Mouse (Mus musculus): ENCODE results near the gene Znhit2. TPM values are rescaled to one million over a fixed set of nuclear protein-coding genes. Genes with fewer than 3 reads are reported as not detected.
"Not testable (repeated sequence)": the region's sequence is repeated elsewhere in the genome, so short reads cannot be mapped to it uniquely, and the experiment has no call there.

The Znhit2 gene
- polyA plus RNA-seq, 1 experiment from 2014 or later = 33.0 TPM

DNA sequence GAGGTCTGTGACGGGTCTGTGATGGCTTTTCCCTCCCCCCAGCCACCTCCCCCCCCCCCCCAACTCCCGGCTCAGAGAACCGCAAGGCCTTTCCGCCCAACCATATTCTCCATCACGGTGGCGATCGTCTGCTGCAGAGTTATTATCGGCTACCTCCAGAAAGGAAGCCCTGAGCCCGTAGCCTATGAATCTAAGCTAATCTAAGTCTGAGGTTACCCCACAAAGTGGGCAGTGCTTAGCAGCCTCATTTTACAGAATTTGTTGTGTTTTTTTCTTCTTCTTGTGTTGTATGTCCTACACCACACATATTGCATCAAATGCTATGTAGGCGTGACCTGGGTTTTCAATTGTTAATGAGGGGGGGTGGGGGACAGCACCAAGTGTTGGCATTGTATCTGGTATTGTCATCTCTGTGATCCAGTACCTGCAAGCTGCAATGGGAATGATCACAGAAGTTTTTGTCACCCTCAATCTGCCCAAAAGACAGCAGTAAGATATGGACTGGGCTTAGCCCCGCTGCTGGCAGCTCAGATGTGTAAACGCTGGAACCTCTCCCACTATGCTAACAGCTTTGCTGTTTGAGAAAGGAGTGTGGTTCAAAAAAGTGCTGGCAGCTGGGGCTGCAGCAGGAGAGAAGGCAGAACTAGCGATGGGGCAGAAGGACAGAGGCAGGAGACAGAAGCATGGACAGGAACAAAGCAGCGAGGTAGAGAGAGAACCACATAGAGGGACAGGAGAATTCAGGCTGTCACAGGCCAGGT lies 30.3 kb upstream of the Znhit2 start:
- Histone ChIP-seq H3K4me1 (no peaks in the 10 kb centered on the region), H3K9ac (no peak overlapping the region), H3K27ac (no peak overlapping the region), H3K36me3 (no peaks in the 10 kb centered on the region), H3K9me3 (no peaks in the 10 kb centered on the region), H3K4me2 (no peak overlapping the region), H3K27me3 (no peaks in the 10 kb centered on the region), H3K4me3 (no peak overlapping the region)
- ATAC-seq (ENCODE audit: insufficient number of reproducible peaks, low FRiP score, low TSS enrichment, low read depth) = no peak
- 68% methylated on average over 14 of the region's 14 CpGs for WGBS

DNA sequence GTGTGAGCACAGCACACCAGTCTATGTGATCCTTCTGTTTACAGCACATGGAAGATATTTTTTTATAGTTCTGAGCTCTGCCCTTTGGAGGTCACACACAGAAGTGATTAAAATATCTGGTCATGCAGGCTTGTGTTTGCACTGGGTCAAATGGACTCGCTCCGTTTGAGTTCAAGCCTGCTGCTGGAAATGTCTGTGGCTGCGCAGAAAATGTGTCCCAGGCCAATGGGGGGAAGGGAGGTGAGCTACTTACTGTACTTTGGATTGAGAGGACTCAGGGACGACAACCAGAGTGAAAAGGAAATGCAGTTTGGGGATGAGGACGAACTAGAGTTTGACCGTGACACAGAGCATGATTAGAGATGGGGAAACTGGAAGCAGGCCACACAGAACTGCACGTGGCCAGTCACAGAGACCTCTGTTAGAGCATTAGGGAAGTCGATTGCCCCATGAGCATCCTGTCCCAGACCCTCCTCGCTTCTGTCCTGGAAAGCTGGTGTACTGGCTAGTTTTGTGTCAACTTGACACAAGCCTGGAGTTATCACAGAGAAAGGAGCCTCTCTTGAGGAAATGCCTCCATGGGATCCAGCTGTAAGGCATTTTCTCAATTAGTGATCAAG lies 24.9 kb upstream of the Znhit2 start:
- H3K9ac ChIP-seq = no peak overlapping the region
- H3K36me3 ChIP-seq = no peaks in the 10 kb centered on the region
- no peaks in the 10 kb centered on the region for H3K9me3 ChIP-seq
- H3K4me1 ChIP-seq = no peaks in the 10 kb centered on the region
- ATAC-seq (ENCODE audit: insufficient number of reproducible peaks, low FRiP score, low TSS enrichment, low read depth) = no peak
- H3K4me3 ChIP-seq = no peak overlapping the region
- no peaks in the 10 kb centered on the region for H3K27me3 ChIP-seq
- H3K4me2 ChIP-seq = no peak overlapping the region
- H3K27ac ChIP-seq = no peak overlapping the region
- 68% methylated on average over 9 of the region's 9 CpGs for WGBS

DNA sequence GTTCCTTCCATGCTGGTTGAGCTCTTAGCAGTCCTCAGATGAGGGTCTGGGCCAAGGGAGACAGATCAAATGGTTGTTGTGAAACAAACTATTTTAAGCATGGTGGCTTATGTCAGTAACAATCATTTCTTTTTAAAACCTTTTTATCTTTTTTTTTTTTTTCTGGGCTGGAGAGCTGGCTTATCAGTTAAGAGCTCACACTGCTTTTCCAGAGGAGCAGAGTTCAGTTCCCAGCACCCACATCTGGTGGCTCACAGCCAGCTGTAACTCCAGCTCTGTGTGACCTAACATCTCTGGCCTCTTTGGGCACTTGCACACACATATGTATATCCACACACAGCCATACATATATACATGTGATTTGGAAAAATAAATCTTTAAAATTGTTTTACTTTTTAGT lies 23.3 kb upstream of the Znhit2 start:
- Histone ChIP-seq H3K27ac (no peak overlapping the region), H3K9me3 (no peaks in the 10 kb centered on the region), H3K4me2 (no peak overlapping the region), H3K27me3 (no peaks in the 10 kb centered on the region), H3K9ac (no peak overlapping the region), H3K4me3 (no peak overlapping the region), H3K36me3 (no peaks in the 10 kb centered on the region), H3K4me1 (no peaks in the 10 kb centered on the region)
- no peak for ATAC-seq (ENCODE audit: insufficient number of reproducible peaks, low FRiP score, low TSS enrichment, low read depth)

DNA sequence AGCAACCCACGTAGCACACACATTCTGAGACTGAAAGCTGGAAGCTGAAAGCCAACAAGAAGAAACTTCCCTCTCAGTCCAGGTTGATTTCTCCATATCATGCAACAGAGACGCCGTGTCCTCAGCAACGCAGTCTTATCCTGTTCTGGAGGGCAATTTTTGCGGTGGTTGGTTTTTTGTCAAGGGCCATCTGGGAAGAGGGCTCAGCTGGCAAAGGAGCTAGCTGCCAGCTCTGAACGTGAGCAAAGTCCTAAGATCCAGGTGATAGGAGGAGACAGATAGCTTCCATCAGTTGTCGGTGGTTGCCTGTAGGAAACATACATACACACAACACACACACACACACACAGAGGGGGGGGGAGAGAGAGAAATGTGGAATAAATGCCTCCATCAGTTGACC lies 22.7 kb upstream of the Znhit2 start:
- Histone ChIP-seq H3K9ac (no peak overlapping the region), H3K36me3 (no peaks in the 10 kb centered on the region), H3K4me1 (no peaks in the 10 kb centered on the region), H3K4me3 (no peak overlapping the region), H3K9me3 (no peaks in the 10 kb centered on the region), H3K4me2 (no peak overlapping the region), H3K27me3 (no peaks in the 10 kb centered on the region), H3K27ac (no peak overlapping the region)
- no peak for ATAC-seq (ENCODE audit: insufficient number of reproducible peaks, low FRiP score, low TSS enrichment, low read depth)
- WGBS = 74% methylated on average over 7 of the region's 7 CpGs

DNA sequence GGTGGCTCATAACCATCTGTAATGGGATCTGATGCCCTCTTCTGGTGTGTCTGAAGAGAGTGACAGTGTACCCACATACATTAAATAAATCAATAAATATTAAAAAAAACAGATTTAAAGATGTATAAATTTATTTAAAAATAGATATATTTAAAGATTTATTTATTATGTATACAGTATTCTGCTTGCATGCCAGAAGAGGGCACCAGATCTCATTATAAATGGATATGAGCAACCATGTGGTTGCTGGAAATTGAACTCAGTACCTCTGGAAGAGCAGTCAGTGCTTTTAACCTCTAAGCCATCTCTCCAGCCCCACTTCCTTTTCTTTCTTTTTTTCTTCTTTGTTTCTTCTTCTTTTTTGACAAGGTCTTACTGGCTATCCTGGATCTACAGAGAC lies 21.0 kb upstream of the Znhit2 start:
- Histone ChIP-seq H3K4me2 (no peak overlapping the region), H3K27me3 (no peaks in the 10 kb centered on the region), H3K9me3 (no peaks in the 10 kb centered on the region), H3K36me3 (no peaks in the 10 kb centered on the region), H3K9ac (no peak overlapping the region), H3K4me1 (peaks cover under 1% of the 10 kb centered on the region; the same call in 1 of the 2 replicates), H3K27ac (no peak overlapping the region), H3K4me3 (no peak overlapping the region)
- ATAC-seq (ENCODE audit: insufficient number of reproducible peaks, low FRiP score, low TSS enrichment, low read depth) = no peak

DNA sequence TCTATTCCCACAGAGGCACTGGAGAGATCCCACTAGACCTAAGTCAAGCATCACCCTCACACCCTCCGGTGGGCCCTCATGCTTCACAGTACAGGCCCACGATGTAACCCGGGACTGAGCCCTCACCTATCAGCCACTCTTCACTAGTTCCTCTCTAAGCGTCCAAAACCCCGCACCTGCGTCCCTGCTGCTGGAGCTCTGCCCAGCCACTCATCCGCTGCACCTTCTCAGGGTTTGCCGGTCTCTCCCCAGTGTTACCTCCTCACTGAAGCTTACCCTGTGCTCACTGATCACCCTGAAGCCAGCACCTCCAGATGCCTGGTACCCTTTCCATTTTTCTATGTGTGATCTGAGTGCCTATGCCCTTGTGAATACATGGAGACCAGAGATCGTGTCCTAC lies 18.7 kb upstream of the Znhit2 start:
- no peak overlapping the region for H3K4me2 ChIP-seq
- no peaks in the 10 kb centered on the region for H3K27me3 ChIP-seq
- H3K9ac ChIP-seq = no peak overlapping the region
- H3K27ac ChIP-seq = no peak overlapping the region; the same call in 1 of the 2 replicates
- WGBS = 79% methylated on average over 9 of the region's 9 CpGs
- no peak for ATAC-seq (ENCODE audit: insufficient number of reproducible peaks, low FRiP score, low TSS enrichment, low read depth)
- peaks cover 6% of the 10 kb centered on the region for H3K4me1 ChIP-seq
- H3K36me3 ChIP-seq = no peaks in the 10 kb centered on the region
- H3K4me3 ChIP-seq = no peak overlapping the region
- H3K9me3 ChIP-seq = no peaks in the 10 kb centered on the region

DNA sequence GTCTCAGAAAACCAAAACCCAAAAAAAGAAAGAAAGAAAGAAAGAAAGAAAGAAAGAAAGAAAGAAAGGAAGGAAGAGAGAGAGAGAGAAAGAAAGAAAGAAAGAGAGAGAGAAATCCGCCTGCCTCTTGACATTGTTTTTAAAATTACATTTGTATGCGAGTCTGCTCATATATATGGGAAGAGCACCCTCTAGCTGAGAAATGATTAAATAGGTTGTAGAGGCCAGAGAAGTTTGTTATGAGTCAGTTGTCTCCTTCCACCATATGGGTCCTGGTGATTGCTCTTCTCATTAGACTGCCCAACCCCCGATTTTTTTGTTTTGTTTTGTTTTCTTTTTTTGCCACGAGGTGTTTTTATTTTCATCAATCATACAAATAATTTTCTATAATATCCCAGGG lies 16.9 kb upstream of the Znhit2 start:
- Histone ChIP-seq H3K4me1 (peaks cover 23% of the 10 kb centered on the region), H3K36me3 (peaks cover 14% of the 10 kb centered on the region)
- H3K4me2 ChIP-seq; H3K4me3 ChIP-seq; H3K27me3 ChIP-seq; H3K27ac ChIP-seq; ATAC-seq (ENCODE audit: insufficient number of reproducible peaks, low FRiP score, low TSS enrichment, low read depth); H3K9me3 ChIP-seq; H3K9ac ChIP-seq: not testable (repeated sequence)
- 49% methylated on average over 4 of the region's 4 CpGs for WGBS

DNA sequence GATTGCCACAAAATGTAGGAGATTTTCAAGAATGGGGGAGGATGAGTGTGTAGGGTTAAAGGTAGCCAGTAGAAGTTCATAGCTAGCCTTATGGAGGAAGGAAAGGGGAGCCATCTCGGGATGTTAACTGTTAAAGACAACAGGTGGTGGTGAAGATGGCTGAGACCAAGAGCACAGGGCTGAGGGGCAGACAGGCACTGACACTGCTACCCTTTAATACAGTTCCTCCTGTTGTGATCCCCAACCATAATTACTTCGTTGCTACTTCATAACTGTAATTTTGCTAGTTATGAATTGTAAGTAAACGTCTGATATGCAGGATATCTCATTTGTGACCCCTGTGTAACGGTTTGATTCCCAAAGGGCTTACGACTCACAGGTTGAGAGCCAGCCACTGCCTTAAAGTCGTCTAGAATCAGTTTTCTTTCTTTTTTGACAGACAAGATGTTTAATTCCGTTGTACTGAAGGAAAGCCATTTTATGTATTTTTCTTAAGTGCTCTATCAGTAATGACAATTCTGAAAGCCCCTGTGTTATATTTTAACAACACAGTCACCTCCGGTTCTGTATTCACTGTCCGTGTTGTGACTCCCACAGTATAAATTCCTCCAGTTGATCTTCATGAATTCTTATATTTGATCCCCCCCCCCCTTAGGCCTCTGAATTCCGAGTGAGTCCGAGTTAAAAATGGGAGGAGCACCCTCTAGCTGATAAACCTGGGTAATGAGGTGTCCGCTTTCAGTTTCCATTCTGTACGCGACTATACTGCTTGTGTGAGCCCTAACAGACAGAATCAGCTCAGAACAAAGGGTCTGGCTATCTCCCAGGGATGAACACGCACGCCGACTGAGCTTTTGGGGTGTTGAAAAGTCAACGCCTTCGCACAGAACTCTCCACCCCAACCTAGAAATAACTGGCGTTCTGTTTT lies 15.4 kb upstream of the Znhit2 start:
- Histone ChIP-seq H3K4me3 (peak overlapping the region; percentile 97), H3K4me1 (peaks cover 23% of the 10 kb centered on the region), H3K36me3 (peaks cover 30% of the 10 kb centered on the region), H3K27ac (peak overlapping the region; percentile 99), H3K9ac (peak overlapping the region; percentile 82), H3K9me3 (no peaks in the 10 kb centered on the region), H3K4me2 (peak overlapping the region; percentile 81), H3K27me3 (no peaks in the 10 kb centered on the region)
- no peak for ATAC-seq (ENCODE audit: insufficient number of reproducible peaks, low FRiP score, low TSS enrichment, low read depth)
- WGBS = 15% methylated on average over 20 of the region's 20 CpGs

DNA sequence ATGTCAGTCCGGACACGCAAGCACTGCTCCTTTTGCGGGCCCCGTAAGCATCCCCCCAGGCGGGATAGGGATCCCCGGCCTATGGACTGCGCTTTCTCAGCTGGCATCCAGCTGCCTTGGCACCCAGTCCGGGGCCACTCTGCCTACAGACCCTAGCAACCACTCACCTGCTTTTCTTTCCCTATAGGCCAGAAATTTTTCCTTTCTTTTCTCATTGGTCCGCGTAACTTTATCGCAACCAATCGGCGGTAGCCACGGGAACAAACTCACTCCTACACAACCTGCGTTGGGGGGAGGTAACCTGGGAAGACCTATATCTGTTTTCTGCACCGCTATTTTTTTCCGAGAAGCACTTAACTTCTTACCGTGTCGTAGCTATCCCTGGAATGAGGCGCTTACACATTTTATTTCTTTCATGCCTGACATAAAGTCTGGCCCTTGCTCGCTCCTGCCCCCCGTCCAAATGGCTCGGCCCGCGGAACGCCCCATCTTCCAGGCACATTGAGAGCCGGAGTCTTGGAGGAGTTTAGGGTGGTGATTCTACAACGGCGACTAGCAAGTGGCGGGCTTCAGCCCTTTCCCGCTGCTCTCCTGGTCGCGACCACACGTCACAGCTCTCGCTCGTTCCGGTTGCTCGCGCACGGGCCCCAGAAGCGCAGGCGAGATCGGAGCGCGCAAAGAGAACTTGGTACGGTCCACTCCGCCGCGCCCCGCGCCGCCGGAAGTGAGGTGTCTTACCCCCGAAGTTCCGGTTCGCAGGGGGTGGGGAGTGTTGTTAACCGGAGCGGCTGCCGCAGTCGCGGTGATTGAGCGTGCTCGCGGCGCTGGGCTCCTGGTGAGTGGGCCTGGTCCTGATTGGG lies 14.5 kb upstream of the Znhit2 start, which contains the start of gene Syvn1:
TSS of gene Syvn1 (plus strand) at position 283 of the 860 bp plus-strand sequence.
- H3K9me3 ChIP-seq = no peaks in the 10 kb centered on the region
- peak within 1 kb of the TSS; percentile 97 for H3K4me3 ChIP-seq
- peak within 1 kb of the TSS; percentile 82 for H3K9ac ChIP-seq
- peaks cover 39% of the 10 kb centered on the region for H3K36me3 ChIP-seq
- peaks cover 23% of the 10 kb centered on the region for H3K4me1 ChIP-seq
- H3K4me2 ChIP-seq = peak within 1 kb of the TSS; percentile 81
- ATAC-seq (ENCODE audit: insufficient number of reproducible peaks, low FRiP score, low TSS enrichment, low read depth) = peak; percentile 90
- peak within 1 kb of the TSS; percentile 99 for H3K27ac ChIP-seq
- H3K27me3 ChIP-seq = no peaks in the 10 kb centered on the region
- WGBS = under 1% methylated on average over 65 of the region's 65 CpGs

DNA sequence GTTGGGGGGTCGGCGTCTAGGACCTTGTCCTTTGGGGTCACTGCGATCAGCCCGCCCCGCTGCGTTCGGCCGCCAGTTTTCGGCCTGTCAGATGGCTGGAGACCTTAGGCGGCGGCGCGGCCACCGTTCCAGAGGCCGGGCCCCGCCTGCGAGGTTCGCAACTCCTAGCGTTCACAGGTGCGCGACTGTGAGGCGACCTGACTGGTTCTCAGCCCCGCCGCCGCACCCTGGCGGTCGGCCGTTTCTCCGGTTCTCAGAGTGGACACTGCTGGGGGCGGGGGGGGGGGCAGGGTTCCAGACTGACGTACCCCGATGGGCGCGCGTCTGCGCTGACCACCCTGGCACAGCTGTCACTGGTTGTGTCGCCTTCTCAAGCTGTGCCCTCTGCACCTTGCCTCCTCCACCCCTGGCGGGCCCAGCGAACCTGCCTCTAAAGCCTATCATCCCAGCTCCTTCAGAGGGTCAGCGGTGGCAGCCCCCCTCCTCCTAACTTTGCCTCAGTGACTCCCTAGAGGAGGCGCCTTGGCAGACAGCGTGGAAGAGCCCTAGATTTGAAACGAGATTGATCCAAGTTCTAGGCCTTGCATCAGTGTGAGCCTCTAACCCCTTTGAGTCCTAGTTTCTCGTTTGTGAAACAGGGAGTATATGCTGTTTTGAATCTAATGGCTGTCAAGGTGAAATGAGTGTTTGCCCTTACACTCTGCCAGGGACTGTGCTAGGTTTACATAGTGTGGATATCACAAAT lies 13.7 kb upstream of the Znhit2 start:
- Histone ChIP-seq H3K9me3 (no peaks in the 10 kb centered on the region), H3K9ac (peak overlapping the region; percentile 82), H3K27me3 (no peaks in the 10 kb centered on the region), H3K27ac (peak overlapping the region; percentile 99), H3K4me2 (peak overlapping the region; percentile 81), H3K4me1 (peaks cover 23% of the 10 kb centered on the region), H3K4me3 (peak overlapping the region; percentile 97), H3K36me3 (peaks cover 47% of the 10 kb centered on the region)
- 1% methylated on average over 43 of the region's 44 CpGs for WGBS
- no peak for ATAC-seq (ENCODE audit: insufficient number of reproducible peaks, low FRiP score, low TSS enrichment, low read depth)

DNA sequence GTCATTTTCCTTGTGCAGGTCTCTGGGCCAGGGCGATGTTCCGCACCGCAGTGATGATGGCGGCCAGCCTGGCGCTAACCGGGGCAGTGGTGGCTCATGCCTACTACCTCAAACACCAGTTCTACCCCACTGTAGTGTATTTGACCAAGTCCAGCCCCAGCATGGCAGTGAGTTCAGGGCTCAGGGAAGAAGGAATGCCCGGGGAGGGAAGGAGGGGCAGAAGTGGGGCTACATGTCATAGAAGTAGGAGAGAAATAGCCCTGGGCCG lies 13.2 kb upstream of the Znhit2 start:
- no peak for ATAC-seq (ENCODE audit: insufficient number of reproducible peaks, low FRiP score, low TSS enrichment, low read depth)
- Histone ChIP-seq H3K27ac (peak overlapping the region; percentile 99; the same call in 1 of the 2 replicates), H3K9ac (peak overlapping the region; percentile 82), H3K4me2 (peak overlapping the region; percentile 81), H3K4me1 (peaks cover 23% of the 10 kb centered on the region), H3K9me3 (no peaks in the 10 kb centered on the region), H3K4me3 (peak overlapping the region; percentile 97), H3K36me3 (peaks cover 52% of the 10 kb centered on the region), H3K27me3 (no peaks in the 10 kb centered on the region)
- WGBS = 86% methylated on average over 8 of the region's 8 CpGs
